Mouse (Mus musculus) ES-E14 (cell line): Measurements from ENCODE around the gene Tlk2.

Source experiments
- CHD2 ChIP-seq: IDR thresholded peaks from 2 replicates; pipeline ENCODE4 v1.6.1; 2014; ENCODE audit warnings: mild to moderate bottlenecking, low read depth, low read length, inconsistent platforms
- MAFK ChIP-seq: IDR thresholded peaks from 2 replicates; pipeline ENCODE4 v1.6.1; 2014; ENCODE audit warnings: mild to moderate bottlenecking, low read depth, low read length, inconsistent platforms; ENCODE audit not compliant: insufficient read depth
- ZNF384 ChIP-seq: IDR thresholded peaks from 2 replicates; pipeline ENCODE4 v1.6.1; 2012; ENCODE audit warnings: low read depth, low read length, inconsistent platforms

DNA sequence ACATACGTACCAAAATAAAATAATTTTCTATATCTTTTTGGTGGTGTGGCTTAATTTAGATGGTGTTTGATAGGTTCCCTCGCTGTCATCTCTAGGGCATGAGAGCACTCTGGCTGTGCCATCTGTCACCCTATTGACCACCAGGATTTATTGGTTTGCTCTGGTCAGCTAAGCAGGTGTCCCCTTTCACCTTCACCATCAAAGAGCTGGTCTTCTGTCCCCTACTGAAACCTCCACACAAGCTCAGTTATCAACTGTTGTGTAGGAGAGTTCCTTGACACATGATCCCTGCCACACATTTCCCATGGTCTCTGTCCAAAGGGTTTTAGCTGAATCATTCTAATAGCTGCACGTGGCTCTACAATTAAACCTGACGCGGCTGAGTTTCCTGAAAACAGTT is 37.5 kb upstream of the Tlk2 start:
- TF ChIP-seq CHD2 (no peak), MAFK (no peak), ZNF384 (no peak)
